Comparison of ENCODE assay signal across 8 mouse cellular contexts in the genomic region with DNA sequence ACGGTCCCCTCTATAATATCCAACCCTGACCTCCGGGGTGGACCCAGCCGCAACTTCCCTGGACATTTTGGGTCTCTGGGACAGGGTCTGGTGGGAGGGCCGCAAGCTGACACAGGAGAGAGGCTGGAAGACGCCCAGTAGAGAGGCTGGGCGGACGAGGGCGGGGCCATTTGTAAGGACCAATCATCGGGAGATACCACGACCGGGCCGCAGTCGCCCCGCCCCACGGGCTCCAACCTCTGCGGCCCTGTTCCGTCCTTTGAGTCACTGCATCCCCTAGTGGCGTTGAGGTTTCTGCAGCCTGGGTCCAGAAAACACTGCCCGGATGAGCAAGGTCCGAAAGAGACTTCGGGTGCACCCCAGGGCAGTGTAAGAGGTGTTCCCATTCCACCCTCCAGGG. TPM values are rescaled to one million over a fixed set of nuclear protein-coding genes. Genes with fewer than 3 reads are reported as not detected.
A peak's percentile ranks its signal among the peaks of the same experiment; 100 is the strongest.
DNase-seq lines count a peak whose midpoint lies in the region; ATAC-seq lines count a peak whose summit lies in the region.

No protein-coding gene starts in this region.

- WGBS in forebrain, embryonic 15.5 days, result 1% methylated on average over 21 of the region's 21 CpGs

- no peak for DNase-seq in cerebellum, adult 9-10 months
- DNase-seq in cerebellum, adult 18-20 months, result peak; percentile 20 to 39
- DNase-seq in heart, postnatal 4 days, result peak; percentile 95
- peak; percentile 61 to 77 for DNase-seq in layer of hippocampus, postnatal 10 days (ENCODE audit: low spot score in 2 of 2)
- peak; percentile 69 for DNase-seq in spleen, adult 12 weeks (ENCODE audit: low spot score)

- H3K36me3 ChIP-seq in forebrain, embryonic 15.5 days, result no peaks in the 10 kb centered on the region

- ATAC-seq in cerebellum, adult (ENCODE audit: insufficient number of reproducible peaks, low FRiP score, low TSS enrichment), result 0 out of 2 replicates have a peak, but pooled peaks have one; percentile 28
- peak; percentile 90 for ATAC-seq in forebrain, embryonic 15.5 days (replicated peaks)
- peak; percentile 91 for ATAC-seq in megakaryocyte-erythroid progenitor cell, adult 5-6 weeks (replicated peaks; ENCODE audit: low FRiP score, low TSS enrichment, poor library complexity, severe bottlenecking)

- H3K27ac ChIP-seq in forebrain, embryonic 15.5 days (replicated peaks), result no peak overlapping the region

- H3K4me1 ChIP-seq in forebrain, embryonic 15.5 days, result peaks cover 56% of the 10 kb centered on the region

- no peaks in the 10 kb centered on the region for H3K9me3 ChIP-seq in forebrain, embryonic 15.5 days

- no peak overlapping the region for H3K9ac ChIP-seq in forebrain, embryonic 15.5 days (replicated peaks)

- H3K27me3 ChIP-seq in forebrain, embryonic 15.5 days, result peaks cover 70% of the 10 kb centered on the region

- peak overlapping the region; percentile 33 for H3K4me3 ChIP-seq in forebrain, embryonic 15.5 days

- H3K4me2 ChIP-seq in forebrain, embryonic 15.5 days (replicated peaks), result peak overlapping the region; percentile 55

RNA-seq across cellular contexts. Expression of a gene that starts 1.6 kb away (rescaled TPM):
- not detected in 2 replicates for polyA plus RNA-seq in forebrain, embryonic 15.5 days (2015; fragmentation: Nextera tagmentation; extraction: Ambion mirVana)
- not detected for total RNA-seq in heart, postnatal 4 days (2021)
- not detected for total RNA-seq in layer of hippocampus, postnatal 10 days (2021)
- not detected in 2 replicates for total RNA-seq in megakaryocyte-erythroid progenitor cell, adult 5-6 weeks (2014; fragmentation: Nextera tagmentation)
- not detected in 2 replicates for total RNA-seq in megakaryocyte-erythroid progenitor cell, adult 5-6 weeks (2017)

RNA-seq across cellular contexts. Expression of a gene that starts 9.8 kb away (rescaled TPM):
- not detected in 2 replicates for polyA plus RNA-seq in forebrain, embryonic 15.5 days (2015; fragmentation: Nextera tagmentation; extraction: Ambion mirVana)
- total RNA-seq in heart, postnatal 4 days (2021), result not detected
- total RNA-seq in layer of hippocampus, postnatal 10 days (2021), result not detected
- not detected in 2 replicates for total RNA-seq in megakaryocyte-erythroid progenitor cell, adult 5-6 weeks (2014; fragmentation: Nextera tagmentation)
- total RNA-seq in megakaryocyte-erythroid progenitor cell, adult 5-6 weeks (2017), result not detected in 2 replicates

RNA-seq across cellular contexts. Expression of a gene that starts 10.3 kb away (rescaled TPM):
- polyA plus RNA-seq in forebrain, embryonic 15.5 days (2015; fragmentation: Nextera tagmentation; extraction: Ambion mirVana), result 1.1 and 2.3 TPM in 2 replicates
- total RNA-seq in heart, postnatal 4 days (2021), result 1 to 10 TPM; 1.0 to 1.1 TPM
- total RNA-seq in layer of hippocampus, postnatal 10 days (2021), result 1 to 10 TPM in 1 of 2 experiments, under 1 TPM in 1; 0.78 to 1.1 TPM
- 0.57 and 5.3 TPM in 2 replicates for total RNA-seq in megakaryocyte-erythroid progenitor cell, adult 5-6 weeks (2014; fragmentation: Nextera tagmentation)
- total RNA-seq in megakaryocyte-erythroid progenitor cell, adult 5-6 weeks (2017), result 0.23 and 1.8 TPM in 2 replicates

Comparison
In these comparisons a context has a peak if more than half of its experiments do, and no peak if none do; other contexts are left out.
1. ATAC-seq: peak in every context shown above with its lines; median percentile 91 in megakaryocyte-erythroid progenitor cell, adult 5-6 weeks; 90 in forebrain, embryonic 15.5 days; 28 in cerebellum, adult.